Mouse (Mus musculus): ENCODE data around the gene Zc3hav1l. TPM values are rescaled to one million over a fixed set of nuclear protein-coding genes. Genes with fewer than 3 reads are reported as not detected.

Gene Zc3hav1l
- 2.1 and 2.6 TPM in 2 replicates for polyA plus RNA-seq (2015; fragmentation: Nextera tagmentation; extraction: Ambion mirVana)

GRCm38 (mm10) chr6:38298761-38299401, at the start of gene Zc3hav1l:
Zc3hav1l (minus strand) TSS chr6:38299259.
- H3K4me2 ChIP-seq (replicated peaks; ENCODE audit: low read depth, low read length) = peak within 1 kb of the TSS; percentile 81
- H3K9me3 ChIP-seq (ENCODE audit: low read length) = no peaks in the 10 kb centered on the region
- WGBS = 0% methylated on average over 43 of the region's 70 CpGs
- peak within 1 kb of the TSS; percentile 56 for H3K9ac ChIP-seq (replicated peaks; ENCODE audit: low read depth)
- peak within 1 kb of the TSS; percentile 73 for H3K27ac ChIP-seq (ENCODE audit: low read length)
- no peaks in the 10 kb centered on the region for H3K4me1 ChIP-seq (ENCODE audit: insufficient read depth, low read depth, low read length)
- H3K27me3 ChIP-seq (replicated peaks; ENCODE audit: insufficient read depth, low read length) = no peaks in the 10 kb centered on the region
- peak within 1 kb of the TSS; percentile 82 for H3K4me3 ChIP-seq (ENCODE audit: low read depth, low read length)
- TF ChIP-seq EP300 (IDR thresholded peaks at IDR 0.05) (no peak), CTCF (IDR thresholded peaks at IDR 0.05) (no peak)
- DNase-seq (ENCODE audit: low spot score) (peak; percentile 81), ATAC-seq (peak; percentile 97)
- H3K36me3 ChIP-seq (ENCODE audit: insufficient read depth, low read length) = peaks cover 12% of the 10 kb centered on the region; the same call in 1 of the 2 replicates

GRCm38 (mm10) chr6:38347875-38348274, 48.8 kb upstream of the Zc3hav1l start:
- DNase-seq (ENCODE audit: low spot score) (no peak), ATAC-seq (no peak)
- Histone ChIP-seq H3K27me3 (replicated peaks; ENCODE audit: insufficient read depth, low read length) (no peaks in the 10 kb centered on the region), H3K4me2 (replicated peaks; ENCODE audit: low read depth, low read length) (no peak overlapping the region), H3K4me3 (ENCODE audit: low read depth, low read length) (no peak overlapping the region), H3K4me1 (ENCODE audit: insufficient read depth, low read depth, low read length) (no peaks in the 10 kb centered on the region), H3K9ac (replicated peaks; ENCODE audit: low read depth) (no peak overlapping the region), H3K27ac (ENCODE audit: low read length) (no peak overlapping the region), H3K36me3 (ENCODE audit: insufficient read depth, low read length) (no peaks in the 10 kb centered on the region), H3K9me3 (ENCODE audit: low read length) (no peaks in the 10 kb centered on the region)
- 50% methylated on average over 5 of the region's 5 CpGs for WGBS
- TF ChIP-seq CTCF (IDR thresholded peaks at IDR 0.05) = no peak
- no peak for TF ChIP-seq EP300 (IDR thresholded peaks at IDR 0.05)

- no peak for TF ChIP-seq EP300 (IDR thresholded peaks at IDR 0.05)
- TF ChIP-seq CTCF (IDR thresholded peaks at IDR 0.05) = no peak
- no peak overlapping the region for H3K27ac ChIP-seq (ENCODE audit: low read length)
- H3K27me3 ChIP-seq (replicated peaks; ENCODE audit: insufficient read depth, low read length) = no peaks in the 10 kb centered on the region
- H3K36me3 ChIP-seq (ENCODE audit: insufficient read depth, low read length) = no peaks in the 10 kb centered on the region
- no peak overlapping the region for H3K9ac ChIP-seq (replicated peaks; ENCODE audit: low read depth)
- peak; percentile 85 for ATAC-seq
- no peaks in the 10 kb centered on the region for H3K9me3 ChIP-seq (ENCODE audit: low read length)
- no peaks in the 10 kb centered on the region for H3K4me1 ChIP-seq (ENCODE audit: insufficient read depth, low read depth, low read length)
- no peak overlapping the region for H3K4me3 ChIP-seq (ENCODE audit: low read depth, low read length)
- DNase-seq (ENCODE audit: low spot score) = peak; percentile 75
- H3K4me2 ChIP-seq (replicated peaks; ENCODE audit: low read depth, low read length) = no peak overlapping the region
- WGBS = 34% methylated on average over 7 of the region's 7 CpGs
These were observed 46.7 kb upstream of the Zc3hav1l start for GRCm38 (mm10) chr6:38345796-38346195.

GRCm38 (mm10) chr6:38344006-38344670, 45.1 kb upstream of the Zc3hav1l start:
- H3K27me3 ChIP-seq (replicated peaks; ENCODE audit: insufficient read depth, low read length) = no peaks in the 10 kb centered on the region
- TF ChIP-seq EP300 (IDR thresholded peaks at IDR 0.05) = no peak
- no peak for TF ChIP-seq CTCF (IDR thresholded peaks at IDR 0.05)
- no peaks in the 10 kb centered on the region for H3K9me3 ChIP-seq (ENCODE audit: low read length)
- no peak overlapping the region for H3K9ac ChIP-seq (replicated peaks; ENCODE audit: low read depth)
- DNase-seq (ENCODE audit: low spot score) (no peak), ATAC-seq (no peak)
- H3K4me2 ChIP-seq (replicated peaks; ENCODE audit: low read depth, low read length) = no peak overlapping the region
- no peak overlapping the region for H3K27ac ChIP-seq (ENCODE audit: low read length)
- WGBS = 65% methylated on average over 7 of the region's 7 CpGs
- H3K4me1 ChIP-seq (ENCODE audit: insufficient read depth, low read depth, low read length) = no peaks in the 10 kb centered on the region
- H3K4me3 ChIP-seq (ENCODE audit: low read depth, low read length) = no peak overlapping the region
- peaks cover 10% of the 10 kb centered on the region; the same call in 1 of the 2 replicates for H3K36me3 ChIP-seq (ENCODE audit: insufficient read depth, low read length)

- WGBS = 38% methylated on average over 3 of the region's 3 CpGs
- Histone ChIP-seq H3K9ac (replicated peaks; ENCODE audit: low read depth) (no peak overlapping the region), H3K4me3 (ENCODE audit: low read depth, low read length) (no peak overlapping the region), H3K4me1 (ENCODE audit: insufficient read depth, low read depth, low read length) (no peaks in the 10 kb centered on the region), H3K4me2 (replicated peaks; ENCODE audit: low read depth, low read length) (no peak overlapping the region), H3K27ac (ENCODE audit: low read length) (no peak overlapping the region), H3K9me3 (ENCODE audit: low read length) (no peaks in the 10 kb centered on the region), H3K27me3 (replicated peaks; ENCODE audit: insufficient read depth, low read length) (no peaks in the 10 kb centered on the region), H3K36me3 (ENCODE audit: insufficient read depth, low read length) (peaks cover 15% of the 10 kb centered on the region; the same call in 1 of the 2 replicates)
- no peak for ATAC-seq
- TF ChIP-seq CTCF (IDR thresholded peaks at IDR 0.05) (no peak), EP300 (IDR thresholded peaks at IDR 0.05) (no peak)
- DNase-seq (ENCODE audit: low spot score) = no peak
These were observed 44.5 kb upstream of the Zc3hav1l start for GRCm38 (mm10) chr6:38343581-38343980.

GRCm38 (mm10) chr6:38342666-38342992, 43.6 kb upstream of the Zc3hav1l start:
- WGBS = 63% methylated on average over 8 of the region's 8 CpGs
- no peak for ATAC-seq

More at GRCm38 (mm10) chr6:38342666-38342992, 43.6 kb upstream of the Zc3hav1l start:
- Histone ChIP-seq H3K36me3 (ENCODE audit: insufficient read depth, low read length) (peaks cover 16% of the 10 kb centered on the region; the same call in 1 of the 2 replicates), H3K27me3 (replicated peaks; ENCODE audit: insufficient read depth, low read length) (no peaks in the 10 kb centered on the region), H3K9ac (replicated peaks; ENCODE audit: low read depth) (no peak overlapping the region), H3K4me2 (replicated peaks; ENCODE audit: low read depth, low read length) (no peak overlapping the region), H3K27ac (ENCODE audit: low read length) (no peak overlapping the region), H3K4me3 (ENCODE audit: low read depth, low read length) (no peak overlapping the region), H3K4me1 (ENCODE audit: insufficient read depth, low read depth, low read length) (no peaks in the 10 kb centered on the region), H3K9me3 (ENCODE audit: low read length) (no peaks in the 10 kb centered on the region)
- no peak for DNase-seq (ENCODE audit: low spot score)
- TF ChIP-seq CTCF (IDR thresholded peaks at IDR 0.05) = no peak

All from lung, postnatal 0 days (tissue).